Mouse (Mus musculus): ENCODE measurements around the gene Ccdc57.

Gene Ccdc57

GRCm38 (mm10) chr11:120932564-120933398, at the start of gene Ccdc57:
Ccdc57 (minus strand) TSS chr11:120932872.
- DNase-seq (ENCODE audit: low spot score) = peak; percentile 87

GRCm38 (mm10) chr11:120982459-120982858, 49.8 kb upstream of the Ccdc57 start:
- DNase-seq (ENCODE audit: low spot score) = no peak

- no peak for DNase-seq (ENCODE audit: low spot score)
Observed at GRCm38 (mm10) chr11:120981661-120982060, 49.0 kb upstream of the Ccdc57 start.

GRCm38 (mm10) chr11:120980427-120981035, 47.9 kb upstream of the Ccdc57 start:
- no peak for DNase-seq (ENCODE audit: low spot score)

- DNase-seq (ENCODE audit: low spot score) = no peak
Observed at GRCm38 (mm10) chr11:120979711-120980426, 47.2 kb upstream of the Ccdc57 start.

- no peak for DNase-seq (ENCODE audit: low spot score)
Observed at GRCm38 (mm10) chr11:120973318-120973717, 40.6 kb upstream of the Ccdc57 start.

GRCm38 (mm10) chr11:120971237-120971636, 38.6 kb upstream of the Ccdc57 start:
- DNase-seq (ENCODE audit: low spot score) = no peak

- DNase-seq (ENCODE audit: low spot score) = no peak
Observed at GRCm38 (mm10) chr11:120969742-120970141, 37.1 kb upstream of the Ccdc57 start.

GRCm38 (mm10) chr11:120965587-120965986, 32.9 kb upstream of the Ccdc57 start:
- no peak for DNase-seq (ENCODE audit: low spot score)

GRCm38 (mm10) chr11:120964195-120965157, 31.8 kb upstream of the Ccdc57 start:
- DNase-seq (ENCODE audit: low spot score) = no peak

GRCm38 (mm10) chr11:120962909-120963308, 30.2 kb upstream of the Ccdc57 start:
- DNase-seq (ENCODE audit: low spot score) = no peak

GRCm38 (mm10) chr11:120962050-120962771, 29.5 kb upstream of the Ccdc57 start:
- DNase-seq (ENCODE audit: low spot score) = no peak

GRCm38 (mm10) chr11:120961594-120961993, 28.9 kb upstream of the Ccdc57 start:
- no peak for DNase-seq (ENCODE audit: low spot score)

- no peak for DNase-seq (ENCODE audit: low spot score)
Observed at GRCm38 (mm10) chr11:120960248-120960647, 27.6 kb upstream of the Ccdc57 start.

- DNase-seq (ENCODE audit: low spot score) = no peak
Observed at GRCm38 (mm10) chr11:120959564-120959963, 26.9 kb upstream of the Ccdc57 start.

GRCm38 (mm10) chr11:120959066-120959465, 26.4 kb upstream of the Ccdc57 start:
- no peak for DNase-seq (ENCODE audit: low spot score)

GRCm38 (mm10) chr11:120957731-120958257, 25.1 kb upstream of the Ccdc57 start:
- no peak for DNase-seq (ENCODE audit: low spot score)

- no peak for DNase-seq (ENCODE audit: low spot score)
Observed at GRCm38 (mm10) chr11:120957052-120957451, 24.4 kb upstream of the Ccdc57 start.

- no peak for DNase-seq (ENCODE audit: low spot score)
Observed at GRCm38 (mm10) chr11:120955701-120956100, 23.0 kb upstream of the Ccdc57 start.

GRCm38 (mm10) chr11:120954936-120955335, 22.3 kb upstream of the Ccdc57 start:
- DNase-seq (ENCODE audit: low spot score) = no peak
